Mouse (Mus musculus): ENCODE data around the gene Tpp2.
A peak's percentile ranks its signal among the peaks of the same experiment; 100 is the strongest.
"Not testable (repeated sequence)": the region's sequence is repeated elsewhere in the genome, so short reads cannot be mapped to it uniquely, and the experiment has no call there.

Gene Tpp2

GRCm38 (mm10) chr1:43933488-43934415 is at the start of gene Tpp2:
Tpp2 (plus strand) TSS chr1:43933647.
- DNase-seq (ENCODE audit: low spot score), result peak; percentile 91

DNA sequence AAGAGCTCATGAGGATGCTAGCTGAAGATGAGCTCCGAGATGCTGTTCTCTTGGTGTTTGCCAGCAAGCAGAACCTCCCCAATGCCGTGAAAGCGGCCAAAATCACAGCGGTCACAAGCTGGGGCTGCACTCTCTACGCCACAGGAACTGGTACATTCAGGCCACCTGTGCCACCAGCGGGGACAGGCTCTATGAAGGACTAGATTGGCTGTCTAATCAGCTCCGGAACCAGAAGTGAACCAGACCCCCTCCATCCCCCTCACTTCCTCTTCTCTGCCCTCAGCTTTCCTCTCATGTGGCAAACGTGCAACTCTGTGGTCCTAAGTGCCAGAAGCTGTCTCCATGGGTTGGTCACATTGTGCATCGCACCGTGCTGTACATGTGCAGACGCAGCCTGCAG is 45.1 kb upstream of the Tpp2 start:
- DNase-seq (ENCODE audit: low spot score), result not testable (repeated sequence)

GRCm38 (mm10) chr1:43895742-43896141 is 37.7 kb upstream of the Tpp2 start:
- DNase-seq (ENCODE audit: low spot score), result no peak

GRCm38 (mm10) chr1:43897131-43897530 is 36.3 kb upstream of the Tpp2 start:
- no peak for DNase-seq (ENCODE audit: low spot score)

DNA sequence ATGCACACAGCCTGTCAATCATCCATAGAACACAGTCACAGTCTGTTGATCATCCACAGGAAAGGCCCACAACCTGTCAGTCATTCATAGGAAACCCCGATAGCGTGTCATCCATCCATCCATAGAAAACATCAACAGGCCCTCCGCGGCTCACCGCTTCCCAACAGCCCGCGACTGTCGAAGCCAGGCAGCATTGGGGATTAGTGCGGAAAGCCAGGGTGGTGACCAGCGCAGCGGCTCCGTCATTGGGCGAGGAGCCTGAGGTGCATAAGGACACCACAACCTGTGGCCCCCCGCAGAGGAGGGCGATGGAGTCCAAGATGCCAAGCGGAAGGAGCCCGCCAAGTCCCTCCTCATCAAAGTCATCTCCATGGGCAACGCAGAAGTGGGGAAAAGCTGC is 35.5 kb upstream of the Tpp2 start:
- DNase-seq (ENCODE audit: low spot score), result no peak

DNA sequence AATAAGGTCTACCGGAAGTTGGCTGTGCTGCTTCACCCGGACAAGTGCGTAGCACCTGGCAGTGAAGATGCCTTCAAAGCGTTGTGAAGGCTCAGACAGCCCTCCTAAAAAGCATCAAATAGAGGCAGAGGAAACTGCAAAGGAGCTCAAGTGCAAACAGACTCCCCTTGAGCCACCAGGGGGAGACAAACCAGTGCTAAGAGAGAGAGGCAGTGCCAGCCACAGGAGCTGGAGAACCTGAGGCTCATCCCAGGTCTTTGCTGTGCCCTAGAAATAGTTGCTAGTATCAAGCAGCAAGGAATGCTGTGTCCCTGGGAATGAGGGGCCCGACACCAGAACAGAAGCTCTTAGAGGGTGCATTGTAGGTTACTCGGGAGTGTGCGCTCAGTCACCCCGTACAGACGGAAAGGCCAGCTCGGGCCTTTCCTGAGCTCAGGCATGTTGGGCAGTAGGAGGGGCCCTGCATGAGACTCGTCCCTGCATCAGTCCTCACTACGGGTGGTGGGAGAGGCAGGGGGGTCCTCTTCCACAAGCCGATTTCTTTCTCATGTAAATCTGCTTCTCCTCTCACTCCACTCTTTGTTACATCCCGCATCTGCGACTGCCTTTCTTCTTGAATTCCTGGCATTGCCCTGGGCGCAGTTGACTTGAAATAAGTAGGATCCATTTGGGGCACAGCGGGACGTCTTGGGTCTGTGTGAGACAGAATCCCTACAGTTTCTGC is 34.3 kb upstream of the Tpp2 start:
- peak; percentile 35 for DNase-seq (ENCODE audit: low spot score)

- DNase-seq (ENCODE audit: low spot score), result no peak
Measured at GRCm38 (mm10) chr1:43902417-43902816, 31.0 kb upstream of the Tpp2 start.

GRCm38 (mm10) chr1:43902855-43903254 is 30.6 kb upstream of the Tpp2 start:
- DNase-seq (ENCODE audit: low spot score), result no peak

- no peak for DNase-seq (ENCODE audit: low spot score)
Measured at GRCm38 (mm10) chr1:43915428-43915827, 18.0 kb upstream of the Tpp2 start.

DNA sequence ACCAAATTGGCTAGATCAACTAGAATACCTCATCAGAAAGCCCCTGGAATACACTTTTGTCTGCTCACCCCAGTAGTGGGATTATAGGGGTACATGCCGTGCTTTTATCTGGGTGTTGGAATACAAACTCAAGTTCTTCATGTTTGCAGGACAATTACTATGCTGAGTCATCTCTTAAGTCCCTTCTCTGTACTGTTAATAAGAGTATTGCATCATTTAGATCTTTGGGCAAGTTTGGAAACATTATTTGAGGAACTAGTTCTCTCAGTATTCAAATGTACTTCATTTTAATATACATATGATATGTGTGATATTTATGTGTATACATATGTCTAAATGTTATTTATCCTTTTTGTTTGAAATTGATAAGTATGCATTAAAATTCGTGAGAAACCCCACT is 16.6 kb upstream of the Tpp2 start:
- no peak for DNase-seq (ENCODE audit: low spot score)

DNA sequence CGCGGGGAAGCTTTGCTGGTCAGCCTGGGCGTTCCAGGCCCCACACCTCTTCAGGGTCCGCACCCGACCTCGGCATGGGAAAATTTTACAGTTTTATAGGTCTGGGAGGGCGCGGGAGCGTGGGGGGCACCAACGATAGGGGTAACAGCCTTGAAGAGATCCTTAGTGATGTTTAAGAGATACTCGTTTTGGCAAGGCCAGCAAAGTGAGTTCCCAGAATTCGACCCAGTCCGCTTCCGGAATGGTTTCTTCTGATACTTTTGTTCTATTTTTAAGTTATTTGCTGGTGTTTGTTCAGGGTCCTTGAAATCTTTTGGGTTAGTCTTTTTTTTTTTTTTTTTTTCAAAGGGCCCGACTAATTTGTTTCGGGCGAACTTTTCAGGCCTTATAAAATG is 966 bp downstream of the Tpp2 start:
- DNase-seq (ENCODE audit: low spot score), result no peak

DNA sequence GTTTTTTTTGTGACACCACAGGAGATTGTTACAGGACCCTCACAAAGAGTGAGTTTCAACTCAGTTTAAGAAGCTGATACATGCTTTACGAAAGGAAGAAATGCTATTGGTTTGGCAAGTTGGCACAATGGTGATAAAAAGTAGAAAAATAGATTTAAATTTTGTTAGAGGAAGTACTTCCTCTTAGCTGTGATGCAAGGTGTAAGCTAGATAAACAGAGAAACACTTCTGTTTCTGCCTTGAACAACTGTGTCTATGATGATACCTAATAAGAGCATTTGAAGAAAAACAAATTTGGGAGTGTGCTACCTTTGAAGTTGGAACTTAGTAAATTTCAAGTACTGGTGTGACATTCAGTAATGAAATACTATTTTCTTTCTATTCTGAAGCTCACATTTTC is 5.9 kb downstream of the Tpp2 start:
- DNase-seq (ENCODE audit: low spot score), result no peak

DNA sequence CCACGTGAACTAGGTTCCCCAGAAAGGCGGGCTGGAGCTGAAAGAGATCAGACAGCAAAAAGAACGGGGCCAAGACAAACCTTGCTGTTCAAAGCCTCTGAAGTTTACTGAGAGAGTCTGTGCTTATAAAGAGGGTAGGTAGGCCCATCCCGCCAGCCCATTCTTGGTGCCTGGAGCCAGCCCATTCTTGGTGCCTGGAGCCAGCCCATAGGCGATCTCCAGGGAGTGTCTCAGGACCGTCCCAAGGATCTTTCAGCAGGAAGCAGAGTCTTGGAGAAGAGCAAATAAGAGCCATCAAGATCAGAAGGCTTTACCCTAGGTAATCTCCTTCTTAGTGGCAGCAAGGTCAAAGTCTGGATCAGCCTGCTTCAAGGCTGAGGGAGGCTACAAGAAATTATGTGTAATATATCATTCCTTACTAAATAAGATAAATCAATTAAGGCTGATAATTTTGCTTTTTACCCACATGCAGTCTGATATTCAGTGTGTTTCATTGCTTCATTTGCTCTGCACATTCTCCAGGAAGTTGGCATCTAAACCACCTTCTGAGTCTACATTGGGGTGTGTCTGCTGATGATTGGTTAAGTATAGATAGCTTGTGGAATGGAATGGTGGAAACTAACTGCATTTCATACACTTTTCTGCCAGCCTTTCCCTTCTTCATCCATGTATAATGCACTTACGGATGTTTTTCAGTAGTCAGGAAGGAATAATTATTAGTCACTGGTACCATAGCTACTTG is 8.2 kb downstream of the Tpp2 start:
- DNase-seq (ENCODE audit: low spot score), result no peak

DNA sequence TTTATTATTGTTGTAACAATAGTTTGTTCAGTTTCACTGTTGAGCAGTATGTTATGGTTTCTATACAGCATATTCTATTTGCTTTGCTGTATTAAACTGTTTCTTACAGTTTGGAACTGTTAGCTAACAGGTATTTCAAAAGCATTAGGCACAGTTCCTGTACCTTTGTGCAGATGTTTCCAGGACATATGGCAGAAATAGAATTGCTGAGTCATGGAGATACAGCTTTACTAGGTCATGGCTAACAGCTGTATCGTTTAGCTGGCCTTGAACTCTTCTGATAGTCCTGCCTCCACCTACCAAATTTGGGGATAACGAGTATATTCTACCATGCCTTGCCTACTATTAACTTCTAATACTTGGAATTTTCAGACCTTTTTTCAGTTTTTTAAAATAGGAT is 9.4 kb downstream of the Tpp2 start:
- no peak for DNase-seq (ENCODE audit: low spot score)

- DNase-seq (ENCODE audit: low spot score), result no peak
Measured at GRCm38 (mm10) chr1:43953679-43954078, 20.2 kb downstream of the Tpp2 start.

DNA sequence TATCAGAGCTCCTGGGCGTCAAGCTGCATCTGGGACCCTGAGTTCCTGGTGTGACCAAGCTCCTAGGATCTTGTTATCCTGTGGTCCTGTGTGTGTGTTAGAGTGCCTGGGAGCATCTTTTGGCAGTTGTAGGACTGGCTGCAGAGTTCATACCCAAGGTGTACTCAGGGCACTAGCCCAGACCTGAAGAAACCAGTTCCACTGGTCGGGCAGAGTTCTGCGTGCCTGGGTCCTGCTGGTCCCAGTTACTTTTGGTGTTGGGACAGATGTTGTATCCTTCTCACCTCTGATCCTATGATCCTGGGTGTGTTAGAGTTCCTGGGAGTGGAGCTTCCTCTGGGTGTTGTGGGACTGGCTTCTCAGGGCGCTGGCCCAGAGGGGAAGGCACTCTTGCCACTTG is 30.9 kb downstream of the Tpp2 start:
- DNase-seq (ENCODE audit: low spot score), result no peak

- no peak for DNase-seq (ENCODE audit: low spot score)
Measured at GRCm38 (mm10) chr1:43966756-43967155, 33.3 kb downstream of the Tpp2 start.

GRCm38 (mm10) chr1:43969361-43969760 is 35.9 kb downstream of the Tpp2 start:
- no peak for DNase-seq (ENCODE audit: low spot score)

GRCm38 (mm10) chr1:43971089-43971488 is 37.6 kb downstream of the Tpp2 start:
- no peak for DNase-seq (ENCODE audit: low spot score)

- DNase-seq (ENCODE audit: low spot score), result no peak
Measured at GRCm38 (mm10) chr1:43996914-43997589, 63.6 kb downstream of the Tpp2 start.

DNA sequence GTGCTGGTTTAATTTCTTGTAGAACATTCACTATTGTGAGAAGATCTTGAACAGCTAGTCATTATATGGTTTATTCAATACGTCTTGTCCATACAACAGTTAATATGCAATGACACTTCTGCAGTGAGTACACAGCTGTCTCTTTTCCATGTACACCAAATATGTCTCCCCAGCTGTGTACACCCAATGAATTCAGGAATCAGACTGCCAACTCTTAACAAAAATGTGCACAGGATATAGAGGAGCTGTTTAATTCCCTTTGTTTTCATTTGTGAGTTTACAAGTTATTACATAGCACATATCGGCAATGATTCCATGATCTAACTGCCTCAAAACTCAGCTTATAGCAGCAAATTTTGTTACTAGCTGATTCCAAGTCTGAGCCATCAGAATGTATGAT is 71.1 kb downstream of the Tpp2 start:
- DNase-seq (ENCODE audit: low spot score), result no peak

DNA sequence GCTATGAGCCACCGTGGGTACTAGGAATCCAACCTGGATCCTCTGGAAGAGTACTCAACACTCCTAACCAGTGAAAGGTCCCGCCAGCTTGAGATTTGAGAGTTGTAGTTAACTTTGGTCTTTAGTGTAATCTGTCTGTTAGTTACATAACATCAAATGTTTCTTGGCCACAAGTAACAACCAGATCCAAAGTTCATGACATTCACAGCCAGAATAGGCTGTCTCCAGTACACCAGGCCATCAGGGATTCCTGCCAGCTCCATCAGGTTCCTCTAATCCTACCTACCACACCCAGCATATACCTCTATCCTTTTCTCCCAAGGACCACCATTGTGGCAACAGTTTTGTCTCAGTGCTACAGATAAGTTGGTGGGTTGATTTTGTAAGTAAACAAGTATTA is 82.1 kb downstream of the Tpp2 start:
- DNase-seq (ENCODE audit: low spot score), result no peak

Data from spleen, adult 12 weeks (tissue).